Mouse (Mus musculus): Measurements from ENCODE around the gene C2cd4c. TPM values are rescaled to one million over a fixed set of nuclear protein-coding genes. Genes with fewer than 3 reads are reported as not detected.
A peak's percentile ranks its signal among the peaks of the same experiment; 100 is the strongest.

The C2cd4c gene
- total RNA-seq, 2 experiments from 2014 or later, result 12.1 to 12.3 TPM

DNA sequence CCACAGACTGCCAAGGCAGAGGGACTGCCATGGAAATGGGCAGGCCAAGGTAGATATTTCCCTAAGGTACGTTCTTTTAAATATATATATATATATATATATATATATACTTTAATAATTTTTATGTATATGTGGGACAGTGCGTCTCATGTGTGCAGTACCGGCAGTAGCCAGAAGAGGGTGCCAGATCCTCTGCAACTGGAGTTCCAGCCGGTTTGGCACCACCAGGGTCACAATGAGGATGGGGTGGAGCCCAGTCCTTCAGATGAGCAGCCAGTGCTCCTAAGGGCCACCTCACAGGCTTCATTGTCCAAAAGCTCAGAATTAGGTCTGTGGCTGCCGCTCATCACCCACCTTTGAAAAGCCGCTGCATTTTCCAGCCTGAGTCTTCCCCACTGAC lies 33.0 kb downstream of the C2cd4c start:
- DNase-seq (ENCODE audit: extremely low spot score in 1 of 2, low spot score in 1 of 2), result peak in 1 of 2 experiments; percentile 63

DNA sequence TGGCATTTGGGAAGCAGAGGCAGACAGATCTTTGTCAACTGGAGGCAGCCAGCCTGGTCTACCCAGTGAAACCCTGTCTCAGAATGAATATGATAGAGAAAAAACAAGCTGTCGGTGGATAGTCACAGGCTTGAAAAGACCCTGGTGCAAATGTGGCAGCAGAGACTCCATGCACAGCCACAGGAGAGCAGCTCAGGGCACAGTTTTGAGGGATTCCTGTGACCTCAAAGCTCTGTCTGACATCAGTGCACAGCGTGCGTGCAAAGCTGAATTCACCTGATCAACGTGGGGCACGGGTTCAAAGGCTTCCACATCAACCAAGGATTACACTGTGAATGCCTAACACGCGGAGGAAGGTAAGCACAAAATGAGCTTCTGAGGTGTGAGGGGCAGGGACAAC lies 33.5 kb downstream of the C2cd4c start:
- DNase-seq (ENCODE audit: extremely low spot score in 1 of 2, low spot score in 1 of 2), result no peak

DNA sequence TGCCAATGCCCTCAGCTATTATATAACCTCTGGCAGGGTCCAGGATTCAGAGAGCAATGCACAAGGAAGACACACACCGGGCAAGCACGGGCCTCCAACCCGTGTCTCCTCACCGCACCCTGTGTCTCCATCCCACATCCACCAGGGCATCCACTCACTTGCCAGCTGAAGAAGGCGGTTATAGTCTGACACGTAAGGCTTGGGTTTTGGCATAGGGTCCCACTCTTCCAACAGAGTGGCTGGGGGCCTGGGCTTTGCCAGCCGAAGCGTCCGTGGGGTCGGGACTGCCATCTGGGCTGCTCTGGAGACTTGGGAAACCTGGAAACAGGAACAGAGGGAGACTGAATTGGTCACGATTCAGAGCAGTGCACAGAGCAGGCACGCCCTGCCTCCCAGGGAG lies 34.0 kb downstream of the C2cd4c start:
- no peak for DNase-seq (ENCODE audit: extremely low spot score in 1 of 2, low spot score in 1 of 2)

DNA sequence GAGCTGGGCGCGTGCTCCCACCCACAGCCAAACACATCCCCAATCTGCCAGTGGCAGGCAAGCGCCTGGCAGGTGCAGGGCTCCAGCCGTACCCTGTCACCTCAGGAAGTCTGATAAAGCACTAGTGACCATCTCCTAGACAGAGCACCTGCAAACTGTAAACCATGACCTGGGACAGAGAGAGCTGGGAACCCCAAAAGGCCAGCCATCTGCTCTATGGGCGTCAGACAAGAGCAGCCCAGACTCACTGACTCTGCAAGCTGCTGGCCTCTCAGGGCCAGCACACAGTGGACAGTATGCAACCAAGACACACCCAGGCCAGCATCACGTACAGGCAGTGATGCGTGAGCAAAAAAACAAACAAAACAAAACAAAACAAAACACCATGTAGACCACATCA lies 34.9 kb downstream of the C2cd4c start:
- no peak for DNase-seq (ENCODE audit: extremely low spot score in 1 of 2, low spot score in 1 of 2)

DNA sequence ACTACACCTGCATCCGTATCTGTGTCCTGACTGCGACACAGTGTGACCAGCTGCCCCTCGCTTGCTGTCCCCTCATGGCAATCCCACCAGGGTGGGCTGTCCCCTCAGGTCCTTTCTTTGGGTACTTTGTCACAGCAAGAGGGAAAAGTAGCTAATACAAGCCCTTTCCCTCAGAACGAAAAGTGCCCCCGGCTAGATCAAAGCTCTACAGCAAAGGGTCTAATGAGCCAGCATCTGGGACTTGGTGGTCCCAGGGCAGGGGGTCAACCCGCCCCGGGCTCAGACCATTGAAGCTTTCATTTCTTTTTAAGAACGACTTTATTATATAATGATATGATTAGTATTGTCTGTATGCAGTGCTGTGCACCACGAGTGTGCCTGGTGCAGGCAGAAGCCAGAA lies 35.5 kb downstream of the C2cd4c start:
- no peak for DNase-seq (ENCODE audit: extremely low spot score in 1 of 2, low spot score in 1 of 2)

DNA sequence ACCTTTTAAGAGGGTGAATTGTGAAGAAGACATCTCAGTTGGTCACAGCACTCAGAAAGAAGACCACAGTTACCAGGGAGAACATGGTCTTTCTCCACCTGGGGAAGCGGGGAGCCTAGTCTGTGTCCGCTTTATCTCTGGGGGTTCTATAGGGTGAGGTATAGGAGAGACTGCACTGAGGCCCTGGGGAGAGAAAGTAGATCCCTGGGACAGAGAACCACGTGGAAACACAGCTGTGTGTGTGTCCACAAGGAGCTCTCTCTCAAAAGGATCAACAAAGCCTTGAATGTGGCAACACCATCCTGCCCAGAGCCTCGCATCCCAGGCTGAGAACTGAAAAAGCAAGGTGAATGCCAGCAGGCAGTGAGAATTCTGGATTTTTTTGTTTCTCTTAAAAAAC lies 36.4 kb downstream of the C2cd4c start:
- DNase-seq (ENCODE audit: extremely low spot score in 1 of 2, low spot score in 1 of 2), result no peak

DNA sequence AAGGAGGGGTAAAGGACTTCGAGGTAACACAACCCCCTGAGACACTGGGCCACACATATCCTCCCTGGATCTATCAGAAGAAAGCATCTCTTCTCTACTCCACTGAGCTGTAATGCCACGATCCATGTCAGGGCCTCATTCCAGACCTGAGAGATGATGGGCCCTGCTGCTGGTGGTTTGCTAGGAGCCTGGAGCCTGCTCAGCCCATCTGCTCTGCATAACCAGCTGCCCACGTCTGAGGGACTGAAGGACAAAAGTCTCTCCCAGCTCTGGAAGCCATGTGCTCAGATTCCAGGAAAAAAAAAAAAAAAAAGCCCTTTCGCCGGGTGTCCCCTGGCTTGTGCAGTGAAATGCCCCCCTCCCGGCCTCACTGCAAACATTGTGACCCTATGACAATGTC lies 38.1 kb downstream of the C2cd4c start:
- no peak for DNase-seq (ENCODE audit: extremely low spot score in 1 of 2, low spot score in 1 of 2)

DNA sequence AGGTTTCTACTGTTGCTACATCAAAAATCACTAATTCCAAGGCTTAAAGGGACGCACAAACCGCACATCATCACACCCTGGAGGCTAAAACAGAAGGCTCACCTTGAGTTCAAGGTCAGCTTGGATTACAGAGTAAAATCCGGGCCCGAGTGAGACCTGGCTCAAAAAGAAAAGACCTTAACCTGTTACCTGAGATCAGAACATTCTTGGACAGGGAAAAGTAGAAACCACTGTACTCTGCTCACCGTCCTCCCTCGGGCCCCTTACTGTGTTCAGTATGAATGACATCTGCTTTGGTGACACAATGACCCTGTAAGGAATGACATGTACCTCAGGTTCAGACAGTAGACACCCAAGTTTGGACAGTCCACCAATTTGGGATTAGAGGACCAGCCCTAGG lies 39.0 kb downstream of the C2cd4c start:
- no peak for DNase-seq (ENCODE audit: extremely low spot score in 1 of 2, low spot score in 1 of 2)

DNA sequence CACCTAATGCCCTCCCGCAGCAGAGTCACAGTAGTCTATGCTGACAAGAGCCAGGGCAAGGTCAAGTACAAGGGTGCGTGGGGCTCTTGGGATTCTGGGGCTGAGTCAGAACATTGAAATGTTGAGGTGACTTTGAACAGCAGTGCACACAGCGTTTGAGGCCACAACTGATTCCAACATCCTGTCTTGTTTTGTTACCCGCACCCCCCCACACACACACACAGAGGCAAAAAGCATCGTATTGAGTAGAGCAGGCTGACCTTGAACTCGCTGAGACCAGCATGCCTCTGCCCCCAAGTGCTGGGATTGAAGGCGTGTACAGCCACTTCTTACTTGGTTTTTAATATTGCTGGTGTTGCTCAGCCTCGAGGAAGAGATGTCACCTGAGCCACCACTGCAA lies 39.5 kb downstream of the C2cd4c start:
- DNase-seq (ENCODE audit: extremely low spot score in 1 of 2, low spot score in 1 of 2), result no peak

DNA sequence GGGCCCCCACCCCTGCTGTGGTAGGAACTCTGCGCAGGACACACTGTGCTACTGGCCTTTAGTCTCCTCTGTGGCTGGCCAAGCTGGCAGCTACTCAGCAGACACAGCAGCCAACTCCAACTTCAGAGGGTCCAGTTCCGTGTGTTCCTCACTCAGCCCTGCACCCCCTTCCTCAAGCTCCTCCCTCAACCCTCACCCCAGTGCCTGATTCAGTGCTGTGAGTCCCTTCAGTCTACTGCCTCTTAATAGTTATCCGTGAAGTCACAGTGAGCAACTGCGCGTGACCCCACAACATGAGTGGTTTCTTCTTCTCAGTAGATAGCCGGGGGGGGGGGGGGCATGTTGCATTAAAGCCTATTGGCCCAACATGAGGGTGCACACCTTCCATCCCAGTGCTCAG lies 40.2 kb downstream of the C2cd4c start:
- DNase-seq (ENCODE audit: extremely low spot score in 1 of 2, low spot score in 1 of 2), result no peak

DNA sequence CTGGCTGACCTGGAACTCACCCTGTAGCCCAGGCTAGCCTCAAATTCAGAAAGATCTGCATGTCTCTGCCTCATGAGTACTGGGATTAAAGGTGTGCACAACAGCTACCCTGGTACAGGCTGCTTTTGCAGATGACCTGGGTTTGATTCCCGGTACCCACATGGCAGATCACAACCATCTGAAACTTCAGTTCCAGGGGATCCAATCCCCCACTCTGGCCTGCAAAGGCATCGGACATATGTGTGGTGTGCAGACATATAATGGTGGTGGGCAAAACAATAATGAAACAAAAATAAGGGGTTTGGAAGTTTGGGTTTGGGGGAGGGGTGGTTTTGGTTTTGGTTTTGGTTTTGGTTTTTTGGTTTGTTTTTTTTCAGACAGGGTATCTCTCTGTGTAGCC lies 42.5 kb downstream of the C2cd4c start:
- DNase-seq (ENCODE audit: extremely low spot score in 1 of 2, low spot score in 1 of 2), result no peak

DNA sequence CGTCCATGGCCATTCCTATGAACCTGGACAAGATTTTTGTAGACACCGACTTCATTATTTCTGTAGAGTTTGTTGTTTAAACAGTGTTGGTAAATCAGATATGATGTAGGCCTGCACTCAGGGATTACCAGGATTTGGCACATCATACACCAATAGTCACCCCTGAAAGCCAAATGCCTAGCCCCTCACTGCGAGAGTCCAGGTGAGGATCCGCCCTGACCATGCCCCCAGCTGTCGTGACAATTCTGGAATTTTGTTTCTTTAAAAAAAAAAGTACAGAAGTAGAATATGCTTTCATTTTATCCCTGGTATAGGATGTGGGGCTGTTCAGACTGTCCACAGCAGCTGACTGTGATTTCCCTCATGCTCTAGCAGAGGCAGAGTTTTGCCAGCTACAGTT lies 43.9 kb downstream of the C2cd4c start:
- DNase-seq (ENCODE audit: extremely low spot score in 1 of 2, low spot score in 1 of 2), result no peak

DNA sequence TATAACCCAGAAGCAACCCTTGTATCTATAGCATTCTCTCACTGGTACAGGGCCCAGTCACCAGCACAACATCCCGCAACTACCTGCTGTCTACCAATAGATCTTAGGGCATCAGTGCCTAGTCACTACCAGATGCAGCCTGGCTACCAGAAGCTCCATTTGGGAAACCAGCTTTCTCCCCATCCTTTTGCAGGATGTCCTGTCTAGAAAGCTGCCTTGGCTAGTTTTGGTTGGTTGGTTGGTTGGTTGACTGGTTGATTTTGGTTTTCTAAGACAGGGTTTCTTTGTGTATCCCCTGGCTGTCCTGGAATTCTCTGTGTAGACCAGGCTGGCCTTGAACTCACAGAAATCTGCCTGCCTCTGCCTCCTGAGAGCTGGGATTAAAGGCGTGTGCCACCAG lies 54.1 kb downstream of the C2cd4c start:
- DNase-seq (ENCODE audit: extremely low spot score in 1 of 2, low spot score in 1 of 2), result no peak

DNA sequence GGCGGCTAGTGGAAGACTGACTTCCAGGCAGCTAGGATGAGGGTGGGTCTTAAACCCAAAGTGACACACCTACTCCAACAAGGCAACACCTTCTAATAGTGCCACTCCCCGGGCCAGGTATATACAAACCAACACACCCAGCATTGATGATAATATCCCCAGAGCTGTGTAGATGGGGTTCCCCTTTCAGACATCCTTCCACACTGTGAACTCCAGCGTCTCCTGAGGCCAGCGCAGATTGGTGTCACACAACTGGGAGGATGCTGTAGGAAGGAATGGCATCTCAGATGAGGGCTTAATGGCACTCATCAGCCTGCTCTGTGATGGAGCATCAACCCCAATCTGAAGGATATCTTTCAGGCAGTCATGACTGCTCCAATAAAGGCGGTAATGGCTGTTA lies 56.3 kb downstream of the C2cd4c start:
- DNase-seq (ENCODE audit: extremely low spot score in 1 of 2, low spot score in 1 of 2), result no peak

DNA sequence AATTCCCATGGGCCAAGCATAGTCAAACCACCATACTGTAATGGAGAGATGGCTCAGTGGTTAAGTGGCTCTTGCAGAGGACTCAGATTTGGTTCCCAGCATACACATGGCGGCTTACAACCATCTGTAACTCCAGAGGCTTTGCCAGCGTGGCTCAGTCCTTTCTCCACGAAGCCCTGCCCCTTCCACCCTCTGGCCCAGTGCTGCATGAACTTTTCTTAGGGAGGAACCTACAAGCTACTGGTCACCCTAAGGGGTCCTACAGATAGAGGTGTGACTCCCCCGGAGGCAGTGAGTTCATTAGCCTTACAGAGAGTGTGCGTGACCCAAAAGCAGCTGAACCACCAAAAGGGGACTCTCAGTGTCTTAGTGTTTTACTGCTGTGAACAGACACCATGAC lies 56.9 kb downstream of the C2cd4c start:
- no peak for DNase-seq (ENCODE audit: extremely low spot score in 1 of 2, low spot score in 1 of 2)

Other genes starting within 250 kb of the C2cd4c start
- gene Vmn2r83, start 145.3 kb downstream of the C2cd4c start, total RNA-seq (2021), result not detected
- 1 to 10 TPM; 5.3 to 6.9 TPM for gene Plpp2, start 80.2 kb downstream of the C2cd4c start, total RNA-seq (2021)
- 10 to 100 TPM; 53.2 to 56.4 TPM for gene Mier2, start 58.8 kb downstream of the C2cd4c start, total RNA-seq (2021)
- gene Theg, start 26.7 kb downstream of the C2cd4c start, total RNA-seq (2021), result under 1 TPM in 1 of 2 experiments, not detected in 1; 0.44 TPM
- gene Shc2, start 23.9 kb upstream of the C2cd4c start, total RNA-seq (2021), result 10 to 100 TPM; 39.2 to 48.2 TPM
- gene Odf3l2, start 31.7 kb upstream of the C2cd4c start, total RNA-seq (2021), result under 1 TPM in 1 of 2 experiments, not detected in 1; 0.22 TPM
- gene Madcam1, start 50.5 kb upstream of the C2cd4c start, total RNA-seq (2021), result not detected
- 10 to 100 TPM; 74.9 to 79.7 TPM for gene Tpgs1, start 55.3 kb upstream of the C2cd4c start, total RNA-seq (2021)
- 10 to 100 TPM; 67.1 to 77.7 TPM for gene Cdc34, start 68.2 kb upstream of the C2cd4c start, total RNA-seq (2021)
- gene Gzmm, start 75.0 kb upstream of the C2cd4c start, total RNA-seq (2021), result 1 to 10 TPM; 2.4 to 3.1 TPM
- gene Bsg, start 90.5 kb upstream of the C2cd4c start, total RNA-seq (2021), result 100 to 1,000 TPM; 610 to 665 TPM
- 100 to 1,000 TPM; 108 to 110 TPM for gene Hcn2, start 102.6 kb upstream of the C2cd4c start, total RNA-seq (2021)
- gene Polrmt, start 132.6 kb upstream of the C2cd4c start, total RNA-seq (2021), result 10 to 100 TPM; 39.2 to 44.6 TPM
- gene Fgf22, start 141.1 kb upstream of the C2cd4c start, total RNA-seq (2021), result 1 to 10 TPM; 1.0 to 1.5 TPM
- 10 to 100 TPM; 82.7 to 92.9 TPM for gene Rnf126, start 152.9 kb upstream of the C2cd4c start, total RNA-seq (2021)
- gene Fstl3, start 163.2 kb upstream of the C2cd4c start, total RNA-seq (2021), result 1 to 10 TPM; 1.2 to 2.1 TPM
- under 1 TPM; 0.30 to 0.33 TPM for gene Prss57, start 176.9 kb upstream of the C2cd4c start, total RNA-seq (2021)
- 100 to 1,000 TPM; 307 to 325 TPM for gene Palm, start 179.5 kb upstream of the C2cd4c start, total RNA-seq (2021)
- under 1 TPM; 0.66 to 0.89 TPM for gene Misp, start 207.0 kb upstream of the C2cd4c start, total RNA-seq (2021)
- 10 to 100 TPM; 44.0 to 66.0 TPM for gene Ptbp1, start 240.4 kb upstream of the C2cd4c start, total RNA-seq (2021)